Mouse (Mus musculus) erythroblast, embryonic 14.5 days (primary cell): ENCODE measurements around the gene Rad50. TPM values are rescaled to one million over a fixed set of nuclear protein-coding genes. Genes with fewer than 3 reads are reported as not detected.

Experiments used
- H3K27me3 ChIP-seq: 2 replicates; pipeline ENCODE4 v1.6.1; 2012; ENCODE audit warnings: inconsistent platforms; ENCODE audit not compliant: control insufficient read depth
- H3K36me3 ChIP-seq: 2 replicates; pipeline ENCODE4 v1.6.1; 2012; ENCODE audit warnings: mild to moderate bottlenecking, inconsistent platforms; ENCODE audit not compliant: control insufficient read depth
- H3K4me1 ChIP-seq: 2 replicates; pipeline ENCODE4 v1.6.1; 2012; ENCODE audit warnings: inconsistent platforms; ENCODE audit not compliant: control insufficient read depth
- H3K4me3 ChIP-seq: replicated peaks from 2 replicates; pipeline ENCODE3; 2012; ENCODE audit warnings: moderate library complexity, mild to moderate bottlenecking, inconsistent platforms
- H3K9me3 ChIP-seq: 2 replicates; pipeline ENCODE4 v1.6.1; 2012; ENCODE audit warnings: low read length, inconsistent platforms, mixed read lengths; ENCODE audit not compliant: control insufficient read depth
- GATA1 ChIP-seq: IDR thresholded peaks from 2 replicates; pipeline ENCODE4 v1.6.1; 2012; ENCODE audit warnings: low read length, inconsistent platforms, mixed read lengths
- TAL1 ChIP-seq: IDR thresholded peaks from 3 replicates; pipeline ENCODE4 v1.6.1; 2012; ENCODE audit warnings: low read length, inconsistent platforms, mixed read lengths
- polyA plus RNA-seq: library from polyadenylated mRNA; stranded (reverse); fragments of >175 nt; gene quantifications from 2 replicates; pipeline ENCODE4 v1.2.3, GENCODE M21; 2012

The Rad50 gene
- polyA plus RNA-seq, 1 experiment: 0.41 TPM

DNA sequence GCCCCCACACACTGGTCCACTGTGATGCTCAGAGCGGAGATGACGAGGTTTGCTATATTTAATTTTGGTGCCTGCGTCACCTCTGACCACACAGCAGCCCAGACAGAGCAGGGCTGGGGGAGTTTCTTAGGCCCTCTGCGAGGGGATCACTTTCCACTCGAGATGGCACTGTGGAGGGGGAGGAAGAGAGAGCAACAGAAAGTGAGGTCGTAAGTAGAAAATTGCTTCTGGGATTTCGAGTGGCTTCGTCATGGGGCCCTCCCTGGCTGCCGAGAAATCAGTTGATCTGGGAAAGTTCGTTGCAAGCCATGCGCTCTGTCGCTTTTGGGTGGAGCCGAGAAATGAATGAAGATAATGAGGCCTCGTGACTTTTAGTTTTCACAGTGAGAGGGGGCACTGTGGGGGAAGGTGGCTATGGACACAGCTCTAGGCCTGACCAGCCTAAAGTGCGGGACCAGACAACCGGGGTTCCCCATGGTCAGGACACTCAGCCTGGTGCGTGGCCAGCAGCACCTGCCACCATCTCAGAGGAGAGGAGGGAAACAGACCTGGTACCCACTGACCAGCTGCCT is 80.2 kb downstream of the Rad50 start:
- no peak for TF ChIP-seq TAL1
- no peak for TF ChIP-seq GATA1
- no peaks in the 10 kb centered on the region; the same call in 1 of the 2 replicates for H3K36me3 ChIP-seq
- no peak overlapping the region for H3K4me3 ChIP-seq
- H3K27me3 ChIP-seq: no peaks in the 10 kb centered on the region
- H3K4me1 ChIP-seq: peaks cover 43% of the 10 kb centered on the region
- peaks cover 7% of the 10 kb centered on the region for H3K9me3 ChIP-seq

- peaks cover 7% of the 10 kb centered on the region for H3K9me3 ChIP-seq
- TF ChIP-seq GATA1: no peak
- no peak for TF ChIP-seq TAL1
- H3K4me3 ChIP-seq: no peak overlapping the region
- no peaks in the 10 kb centered on the region; the same call in 1 of the 2 replicates for H3K36me3 ChIP-seq
- H3K27me3 ChIP-seq: no peaks in the 10 kb centered on the region
- H3K4me1 ChIP-seq: peaks cover 65% of the 10 kb centered on the region
Observed at GRCm38 (mm10) chr11:53624124-53624523, 83.0 kb downstream of the Rad50 start.

DNA sequence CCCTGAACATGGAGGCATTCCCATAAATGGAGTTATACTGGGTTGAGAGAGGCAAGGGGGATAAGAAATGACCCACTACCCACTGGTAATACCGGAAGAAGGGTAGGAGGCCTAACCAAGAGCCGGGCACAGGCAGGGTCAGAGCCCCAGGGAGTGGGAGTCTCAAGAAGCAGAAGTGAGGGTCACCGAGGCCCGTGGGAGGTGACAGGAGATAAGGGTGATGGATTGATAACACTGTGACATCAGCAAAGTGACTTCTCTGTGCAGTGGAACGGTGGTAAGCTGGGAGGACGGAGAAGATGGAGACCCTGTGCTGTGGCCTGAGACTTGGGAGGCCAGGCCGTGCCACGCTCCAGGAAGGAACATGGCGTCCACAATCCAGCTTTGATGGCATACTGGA is 83.5 kb downstream of the Rad50 start:
- TF ChIP-seq TAL1 (no peak), GATA1 (no peak)
- Histone ChIP-seq H3K27me3 (no peaks in the 10 kb centered on the region), H3K4me3 (no peak overlapping the region), H3K4me1 (peaks cover 69% of the 10 kb centered on the region), H3K36me3 (no peaks in the 10 kb centered on the region; the same call in 1 of the 2 replicates), H3K9me3 (peaks cover 7% of the 10 kb centered on the region)

DNA sequence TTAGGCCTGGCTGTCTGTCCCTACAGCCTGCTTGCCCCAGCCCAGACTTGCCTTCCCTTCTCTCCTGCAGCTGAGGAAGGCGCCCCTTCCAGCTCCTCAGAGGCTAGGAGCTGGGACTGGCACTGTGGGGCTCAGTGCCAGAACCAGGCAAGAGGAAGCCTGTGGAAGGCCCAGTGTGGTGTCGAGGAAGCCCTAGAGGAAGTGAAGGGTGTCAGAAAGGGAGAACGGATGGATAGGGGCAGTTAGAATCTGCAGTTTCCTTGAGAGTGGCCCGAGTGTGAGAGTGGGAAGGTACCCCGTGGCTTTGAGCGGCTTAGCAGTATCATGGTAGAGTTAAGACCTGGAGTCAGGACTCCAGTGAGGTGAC is 84.7 kb downstream of the Rad50 start:
- Histone ChIP-seq H3K9me3 (peaks cover 7% of the 10 kb centered on the region), H3K36me3 (no peaks in the 10 kb centered on the region; the same call in 1 of the 2 replicates), H3K4me3 (no peak overlapping the region), H3K4me1 (peaks cover 75% of the 10 kb centered on the region), H3K27me3 (no peaks in the 10 kb centered on the region)
- TF ChIP-seq TAL1 (no peak), GATA1 (no peak)

- H3K4me3 ChIP-seq: no peak overlapping the region
- H3K9me3 ChIP-seq: peaks cover 7% of the 10 kb centered on the region
- H3K4me1 ChIP-seq: peaks cover 75% of the 10 kb centered on the region
- no peak for TF ChIP-seq GATA1
- no peak for TF ChIP-seq TAL1
- H3K36me3 ChIP-seq: no peaks in the 10 kb centered on the region; the same call in 1 of the 2 replicates
- no peaks in the 10 kb centered on the region for H3K27me3 ChIP-seq
Observed at GRCm38 (mm10) chr11:53621582-53622439, 85.3 kb downstream of the Rad50 start.

DNA sequence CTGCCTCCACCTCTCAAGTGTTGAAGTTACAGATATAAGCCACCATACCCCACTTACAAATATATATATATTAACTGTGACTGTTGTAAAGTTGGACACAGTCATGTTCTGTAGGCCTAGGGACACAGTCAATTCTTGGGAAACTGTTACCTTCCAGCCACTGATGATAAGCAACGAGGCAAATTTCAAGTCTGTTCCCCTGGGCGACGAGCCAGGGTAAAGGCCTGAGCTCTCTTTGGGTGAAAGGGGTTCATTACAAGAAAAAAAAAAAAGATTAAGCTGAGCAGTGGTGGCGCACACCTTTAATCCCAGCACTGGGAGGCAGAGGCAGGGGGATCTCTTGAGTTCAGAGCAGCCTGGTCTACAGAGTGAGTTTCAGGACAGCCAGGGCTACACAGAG is 87.0 kb downstream of the Rad50 start:
- Histone ChIP-seq H3K9me3 (peaks cover 7% of the 10 kb centered on the region), H3K36me3 (no peaks in the 10 kb centered on the region; the same call in 1 of the 2 replicates), H3K4me3 (no peak overlapping the region), H3K27me3 (no peaks in the 10 kb centered on the region), H3K4me1 (peaks cover 77% of the 10 kb centered on the region)
- TF ChIP-seq GATA1: no peak
- no peak for TF ChIP-seq TAL1

DNA sequence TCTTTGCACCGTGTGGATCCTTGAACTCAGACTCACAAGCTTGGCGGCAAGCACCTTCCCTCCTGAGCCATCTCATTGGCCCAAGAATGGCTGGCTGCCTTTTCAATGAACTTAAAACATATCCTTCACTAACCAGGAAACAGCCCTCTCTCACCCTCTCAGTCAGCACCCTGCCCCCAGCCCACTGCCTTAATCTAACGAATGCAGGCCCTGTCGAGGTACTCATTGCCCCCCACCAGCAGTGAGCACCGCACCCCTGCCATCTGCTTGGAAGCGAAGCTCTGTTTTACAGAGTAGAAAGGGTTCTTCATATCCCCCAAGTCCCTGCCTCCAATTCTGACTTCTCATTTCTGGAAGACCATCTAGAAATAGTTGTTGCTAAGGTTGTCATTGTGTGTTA is 87.7 kb downstream of the Rad50 start:
- Histone ChIP-seq H3K36me3 (no peaks in the 10 kb centered on the region; the same call in 1 of the 2 replicates), H3K4me3 (no peak overlapping the region), H3K4me1 (peaks cover 78% of the 10 kb centered on the region), H3K27me3 (no peaks in the 10 kb centered on the region), H3K9me3 (peaks cover 7% of the 10 kb centered on the region)
- no peak for TF ChIP-seq TAL1

GRCm38 (mm10) chr11:53618619-53619198 is 88.4 kb downstream of the Rad50 start, which contains the start of gene Il4:
Il4 (minus strand) TSS chr11:53618669.
- Histone ChIP-seq H3K4me3 (no peak within 1 kb of the TSS), H3K4me1 (peaks cover 82% of the 10 kb centered on the region), H3K36me3 (no peaks in the 10 kb centered on the region; the same call in 1 of the 2 replicates), H3K27me3 (no peaks in the 10 kb centered on the region), H3K9me3 (peaks cover 2% of the 10 kb centered on the region)
- TF ChIP-seq TAL1 (no peak), GATA1 (no peak)

- Histone ChIP-seq H3K27me3 (no peaks in the 10 kb centered on the region), H3K4me1 (peaks cover 86% of the 10 kb centered on the region), H3K9me3 (no peaks in the 10 kb centered on the region), H3K4me3 (no peak overlapping the region), H3K36me3 (no peaks in the 10 kb centered on the region)
- TF ChIP-seq TAL1 (no peak), GATA1 (no peak)
Observed at GRCm38 (mm10) chr11:53617562-53618109, 89.5 kb downstream of the Rad50 start.
